Mouse (Mus musculus) limb, embryonic 10.5 days (tissue): ENCODE results near the gene Olfr1484. TPM values are rescaled to one million over a fixed set of nuclear protein-coding genes. Genes with fewer than 3 reads are reported as not detected.
"Not testable (repeated sequence)": the region's sequence is repeated elsewhere in the genome, so short reads cannot be mapped to it uniquely, and the experiment has no call there.

Source experiments
- DNase-seq: peaks from one replicate; pipeline ENCODE4 v3.0.0-alpha.2; 2017; ENCODE audit warnings: low spot score
- H3K27ac ChIP-seq: fragments of 300-500 bp; sonication (generic); 2 replicates; pipeline ENCODE4 v1.5.1; 2016; ENCODE audit warnings: mild to moderate bottlenecking
- H3K27me3 ChIP-seq: fragments of 300-500 bp; sonication (generic); 2 replicates; pipeline ENCODE4 v1.6.1; 2016; ENCODE audit warnings: low read depth, mild to moderate bottlenecking; ENCODE audit not compliant: poor library complexity, severe bottlenecking
- H3K36me3 ChIP-seq: fragments of 300-500 bp; sonication (generic); 2 replicates; pipeline ENCODE4 v1.6.1; 2016; ENCODE audit warnings: mild to moderate bottlenecking, moderate library complexity
- H3K4me1 ChIP-seq: fragments of 300-500 bp; sonication (generic); 2 replicates; pipeline ENCODE4 v1.6.1; 2016
- H3K4me3 ChIP-seq: fragments of 300-500 bp; sonication (generic); 2 replicates; pipeline ENCODE4 v1.5.1; 2016; ENCODE audit warnings: mild to moderate bottlenecking, moderate library complexity
- H3K9me3 ChIP-seq: fragments of 300-500 bp; sonication (generic); replicated peaks from 2 replicates; pipeline ENCODE4 v1.6.1; 2016; ENCODE audit warnings: mild to moderate bottlenecking
- WGBS: fragments of 180-500 bp; shearing (Covaris S2); methylation state at CpG from one replicate; pipeline ENCODE4 v1.1.7; 2016; 5-methylcytosine and 5-hydroxymethylcytosine counted together
- microRNA-seq: library from miRNA; unstranded; fragments of <30 nt; microRNA quantifications from one replicate; pipeline ENCODE4, GENCODE M21; 2017
- polyA plus RNA-seq: library from polyadenylated mRNA; unstranded; fragments of >200 nt; fragmentation: Nextera tagmentation; extraction: Ambion mirVana; gene quantifications from 2 replicates; pipeline ENCODE4 v1.2.1, GENCODE M21; 2016

Gene Olfr1484
- not detected in 2 replicates for polyA plus RNA-seq

- Histone ChIP-seq H3K27me3 (no peaks in the 10 kb centered on the region), H3K27ac (no peak within 1 kb of the TSS), H3K4me1 (no peaks in the 10 kb centered on the region), H3K36me3 (no peaks in the 10 kb centered on the region), H3K4me3 (no peak within 1 kb of the TSS), H3K9me3 (no peaks in the 10 kb centered on the region; the same call in 1 of the 2 replicates)
- DNase-seq: no peak
- 90% methylated on average over 1 of the region's 1 CpGs for whole genome bisulfite sequencing
Observed at GRCm38 (mm10) chr19:13583211-13583610, at the start of gene Olfr1484. TSS of gene Olfr1484 (plus strand) at chr19:13583511.

- not testable (repeated sequence) for DNase-seq, H3K4me1 ChIP-seq, H3K27ac ChIP-seq, H3K4me3 ChIP-seq, H3K27me3 ChIP-seq, H3K36me3 ChIP-seq, H3K9me3 ChIP-seq
- WGBS: 93% methylated on average over 2 of the region's 2 CpGs
Observed at GRCm38 (mm10) chr19:13617075-13617474, 33.8 kb downstream of the Olfr1484 start, which contains the start of gene Olfr1487. TSS of gene Olfr1487 (plus strand) at chr19:13617375.

GRCm38 (mm10) chr19:13631321-13631720 lies 48.0 kb downstream of the Olfr1484 start, which contains the start of gene Olfr1489:
TSS of gene Olfr1489 (plus strand) at chr19:13631621.
- Histone ChIP-seq H3K4me3 (no peak within 1 kb of the TSS), H3K4me1 (no peaks in the 10 kb centered on the region), H3K36me3 (no peaks in the 10 kb centered on the region), H3K27ac (no peak within 1 kb of the TSS), H3K27me3 (no peaks in the 10 kb centered on the region), H3K9me3 (no peaks in the 10 kb centered on the region)
- WGBS: 92% methylated on average over 1 of the region's 1 CpGs
- no peak for DNase-seq

Small RNAs within 50 kb of the gene (microRNA-seq; reads per million reads assigned to microRNA genes)
- gene Gm22323: not detected
- gene Gm23931: not detected

Other genes starting within 250 kb of the Olfr1484 start
- gene Olfr1466, start 244.6 kb upstream of the Olfr1484 start, polyA plus RNA-seq: not detected in 2 replicates
- gene Olfr1467, start 221.3 kb upstream of the Olfr1484 start, polyA plus RNA-seq: not detected in 2 replicates
- not detected in 2 replicates for gene Olfr1469, start 175.7 kb upstream of the Olfr1484 start, polyA plus RNA-seq
- not detected in 2 replicates for gene Olfr1471, start 140.1 kb upstream of the Olfr1484 start, polyA plus RNA-seq
- not detected in 2 replicates for gene Olfr1472, start 127.4 kb upstream of the Olfr1484 start, polyA plus RNA-seq
- not detected in 2 replicates for gene Olfr1474, start 113.9 kb upstream of the Olfr1484 start, polyA plus RNA-seq
- not detected in 2 replicates for gene Olfr1475, start 103.3 kb upstream of the Olfr1484 start, polyA plus RNA-seq
- not detected in 2 replicates for gene Olfr1477, start 83.0 kb upstream of the Olfr1484 start, polyA plus RNA-seq
- not detected in 2 replicates for gene Olfr1480, start 55.6 kb upstream of the Olfr1484 start, polyA plus RNA-seq
- gene Olfr1487, start 33.9 kb downstream of the Olfr1484 start, polyA plus RNA-seq: not detected in 2 replicates
- not detected in 2 replicates for gene Olfr1489, start 48.1 kb downstream of the Olfr1484 start, polyA plus RNA-seq
- gene Olfr1490, start 67.6 kb downstream of the Olfr1484 start, polyA plus RNA-seq: not detected in 2 replicates
- not detected in 2 replicates for gene Olfr1491, start 113.8 kb downstream of the Olfr1484 start, polyA plus RNA-seq
- gene Olfr1493-ps1, start 139.8 kb downstream of the Olfr1484 start, polyA plus RNA-seq: not detected in 2 replicates
- gene Olfr1494, start 156.2 kb downstream of the Olfr1484 start, polyA plus RNA-seq: not detected in 2 replicates
- gene Olfr1495, start 181.1 kb downstream of the Olfr1484 start, polyA plus RNA-seq: not detected in 2 replicates
- gene Olfr1496, start 194.4 kb downstream of the Olfr1484 start, polyA plus RNA-seq: not detected in 2 replicates
- gene Olfr1497, start 214.7 kb downstream of the Olfr1484 start, polyA plus RNA-seq: not detected in 2 replicates
- not detected in 2 replicates for gene Olfr1499, start 235.9 kb downstream of the Olfr1484 start, polyA plus RNA-seq
- gene Olfr1500, start 247.0 kb downstream of the Olfr1484 start, polyA plus RNA-seq: not detected in 2 replicates